Mouse (Mus musculus) monocyte, adult 2 months (primary cell): ENCODE measurements around the gene Zbtb37.

Experiments
- DNase-seq, 2 experiments: peaks; one replicate each; pipeline ENCODE4 v3.0.0; 2022; ENCODE audit warnings: low spot score in 2 of 2, low read depth in 1 of 2

Zbtb37 gene

GRCm38 (mm10) chr1:160980537-160981234 lies 54.0 kb downstream of the Zbtb37 start:
- no peak for DNase-seq

GRCm38 (mm10) chr1:160980021-160980420 lies 54.6 kb downstream of the Zbtb37 start:
- DNase-seq: no peak

GRCm38 (mm10) chr1:160978071-160978735 lies 56.4 kb downstream of the Zbtb37 start, which contains the start of gene Serpinc1:
Gene Serpinc1 (plus strand): TSS chr1:160978585.
- no peak for DNase-seq

- DNase-seq: no peak
These were observed 66.0 kb downstream of the Zbtb37 start for GRCm38 (mm10) chr1:160968643-160969042.

- no peak for DNase-seq
These were observed 67.4 kb downstream of the Zbtb37 start for GRCm38 (mm10) chr1:160967268-160967667.

GRCm38 (mm10) chr1:160963199-160963598 lies 71.5 kb downstream of the Zbtb37 start:
- DNase-seq: no peak
